Comparison of ENCODE assay signal across 11 mouse cellular contexts in genomic region chr5:14260156-14260555, GRCm38 (mm10).
DNase-seq lines count a peak whose midpoint lies in the region.
"Had no signal": no experiment of that assay in that cellular context is flagged by ENCODE, and none has a peak within 500 bp of the region (broad histone marks: within the 10 kb centered on the region; RNA-seq: fewer than 3 reads in every experiment).

No protein-coding gene starts in this region.

- peak; percentile 7 for DNase-seq in cerebellum, adult 9-11 months
- no peak for DNase-seq in cerebellum, adult 8-10 months
- DNase-seq in cerebellum, postnatal 14 days, result peak; percentile 49 to 59
- DNase-seq in cerebellum, adult 9-10 months, result no peak
- DNase-seq in cerebellum, postnatal 36 days, result peak; percentile 11 to 20
- no peak for DNase-seq in cerebellum, adult 11-12 months
- DNase-seq: adrenal gland, adult 8-10 months; adrenal gland, postnatal 14 days; adrenal gland, postnatal 36 days; B cell, adult 2 months; forebrain, postnatal 0 days had no signal

Comparison
In these comparisons a context has a peak if more than half of its experiments do, and no peak if none do; other contexts are left out.
1. DNase-seq: peak in cerebellum, adult 9-11 months (single experiment), cerebellum, postnatal 14 days (2 of 2) and cerebellum, postnatal 36 days (2 of 2); none in cerebellum, adult 8-10 months (single experiment), cerebellum, adult 9-10 months (single experiment) and cerebellum, adult 11-12 months (single experiment).